Mouse (Mus musculus) forebrain, embryonic 11.5 days (tissue): ENCODE results near the gene Ift27. TPM values are rescaled to one million over a fixed set of nuclear protein-coding genes. Genes with fewer than 3 reads are reported as not detected.

ENCODE experiments used
- ATAC-seq: fragments of 200-750 bp; cut with Nextera tagmentation; replicated peaks from 2 replicates; pipeline ENCODE4 v1.8.0; 2017; ENCODE audit warnings: moderate TSS enrichment; ENCODE audit not compliant: low FRiP score
- DNase-seq: peaks from one replicate; pipeline ENCODE4 v3.0.0-alpha.2; 2017; ENCODE audit warnings: low spot score
- H3K27ac ChIP-seq: fragments of 300-500 bp; sonication (generic); 2 replicates; pipeline ENCODE4 v1.5.1; 2014; ENCODE audit warnings: low read depth, low read length
- H3K27me3 ChIP-seq: fragments of 300-500 bp; sonication (generic); 2 replicates; pipeline ENCODE4 v1.6.1; 2014; ENCODE audit warnings: mild to moderate bottlenecking, low read length, mixed read lengths; ENCODE audit not compliant: control insufficient read depth, insufficient read depth
- H3K36me3 ChIP-seq: fragments of 300-500 bp; sonication (generic); 2 replicates; pipeline ENCODE4 v1.6.1; 2014; ENCODE audit warnings: mild to moderate bottlenecking, low read length, moderate library complexity, mixed read lengths; ENCODE audit not compliant: control insufficient read depth, insufficient read depth
- H3K4me1 ChIP-seq: fragments of 300-500 bp; sonication (generic); replicated peaks from 2 replicates; pipeline ENCODE4 v1.6.1; 2014; ENCODE audit warnings: low read length, mixed read lengths; ENCODE audit not compliant: control insufficient read depth, insufficient read depth
- H3K4me2 ChIP-seq: fragments of 300-500 bp; sonication (generic); 2 replicates; pipeline ENCODE4 v1.6.1; 2014; ENCODE audit warnings: low read depth, mild to moderate bottlenecking, low read length, moderate library complexity, mixed read lengths; ENCODE audit not compliant: severe bottlenecking
- H3K4me3 ChIP-seq: fragments of 300-500 bp; sonication (generic); 2 replicates; pipeline ENCODE4 v1.5.1; 2014; ENCODE audit warnings: low read depth, low read length
- H3K9ac ChIP-seq: fragments of 300-500 bp; sonication (generic); 2 replicates; pipeline ENCODE4 v1.6.1; 2014; ENCODE audit warnings: low read length
- H3K9me3 ChIP-seq: fragments of 300-500 bp; sonication (generic); 2 replicates; pipeline ENCODE4 v1.6.1; 2016; ENCODE audit warnings: low read length, mixed read lengths; ENCODE audit not compliant: control insufficient read depth
- WGBS: fragments of 180-500 bp; shearing (Covaris S2); extraction: QIAGEN DNeasy Blood & Tissue Kit; methylation state at CpG from one replicate; pipeline ENCODE4 v1.1.7; 2014; 5-methylcytosine and 5-hydroxymethylcytosine counted together
- polyA plus RNA-seq: library from polyadenylated mRNA; unstranded; fragments of >200 nt; fragmentation: Nextera tagmentation; extraction: Ambion mirVana; gene quantifications from 2 replicates; pipeline ENCODE4 v1.2.1, GENCODE M21; 2014

Ift27 gene
- polyA plus RNA-seq, 1 experiment from 2014 or later: 145 TPM

DNA sequence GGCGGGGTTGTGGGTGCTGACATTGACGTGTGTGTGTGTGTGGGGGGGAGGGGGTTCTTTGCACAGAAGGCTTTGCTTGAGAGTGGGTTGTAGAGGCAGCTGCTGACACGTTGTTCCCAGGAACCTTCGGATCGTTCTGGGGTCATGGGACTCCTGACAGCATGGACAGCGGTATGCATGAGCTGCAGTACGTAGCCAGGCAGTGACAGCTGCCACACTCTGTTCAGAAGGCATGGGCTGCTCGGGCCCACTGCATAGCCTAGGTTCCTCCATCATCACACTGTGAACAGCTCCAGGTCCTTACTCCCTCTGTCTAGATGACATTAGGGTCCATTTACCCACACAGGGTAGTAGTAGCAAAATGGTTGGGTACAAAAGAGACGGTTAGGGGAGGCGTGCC lies 3.4 kb upstream of the Ift27 start:
- ATAC-seq (no peak), DNase-seq (no peak)
- Histone ChIP-seq H3K27me3 (no peaks in the 10 kb centered on the region), H3K4me2 (no peak overlapping the region), H3K27ac (no peak overlapping the region), H3K36me3 (no peaks in the 10 kb centered on the region), H3K9ac (no peak overlapping the region), H3K4me3 (no peak overlapping the region), H3K9me3 (no peaks in the 10 kb centered on the region), H3K4me1 (peaks cover 12% of the 10 kb centered on the region; the same call in 1 of the 2 replicates)
- 78% methylated on average over 10 of the region's 10 CpGs for WGBS

DNA sequence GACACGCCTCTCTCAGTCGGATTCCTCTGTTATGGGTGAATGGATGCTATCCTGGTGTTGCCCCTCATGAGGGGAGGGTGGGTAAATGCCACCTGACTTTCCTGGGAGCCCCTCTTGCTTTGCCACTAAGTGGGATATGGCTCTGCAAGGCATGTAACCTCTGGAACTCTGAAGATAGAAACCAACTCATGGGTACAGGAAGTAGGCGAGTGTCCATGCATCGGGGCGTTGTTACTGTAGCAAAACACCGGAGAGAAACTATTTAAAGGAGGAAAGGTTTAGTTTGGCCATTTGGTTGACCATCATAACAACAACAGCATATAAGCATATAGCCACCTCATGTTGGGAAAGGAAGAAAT lies 959 bp upstream of the Ift27 start:
- Histone ChIP-seq H3K4me3 (peak overlapping the region; percentile 57), H3K4me1 (peaks cover 12% of the 10 kb centered on the region; the same call in 1 of the 2 replicates), H3K36me3 (no peaks in the 10 kb centered on the region), H3K9ac (peak overlapping the region; percentile 57), H3K27ac (no peak overlapping the region), H3K27me3 (no peaks in the 10 kb centered on the region), H3K9me3 (no peaks in the 10 kb centered on the region), H3K4me2 (peak overlapping the region; percentile 52)
- 76% methylated on average over 6 of the region's 6 CpGs for WGBS
- ATAC-seq (no peak), DNase-seq (no peak)

DNA sequence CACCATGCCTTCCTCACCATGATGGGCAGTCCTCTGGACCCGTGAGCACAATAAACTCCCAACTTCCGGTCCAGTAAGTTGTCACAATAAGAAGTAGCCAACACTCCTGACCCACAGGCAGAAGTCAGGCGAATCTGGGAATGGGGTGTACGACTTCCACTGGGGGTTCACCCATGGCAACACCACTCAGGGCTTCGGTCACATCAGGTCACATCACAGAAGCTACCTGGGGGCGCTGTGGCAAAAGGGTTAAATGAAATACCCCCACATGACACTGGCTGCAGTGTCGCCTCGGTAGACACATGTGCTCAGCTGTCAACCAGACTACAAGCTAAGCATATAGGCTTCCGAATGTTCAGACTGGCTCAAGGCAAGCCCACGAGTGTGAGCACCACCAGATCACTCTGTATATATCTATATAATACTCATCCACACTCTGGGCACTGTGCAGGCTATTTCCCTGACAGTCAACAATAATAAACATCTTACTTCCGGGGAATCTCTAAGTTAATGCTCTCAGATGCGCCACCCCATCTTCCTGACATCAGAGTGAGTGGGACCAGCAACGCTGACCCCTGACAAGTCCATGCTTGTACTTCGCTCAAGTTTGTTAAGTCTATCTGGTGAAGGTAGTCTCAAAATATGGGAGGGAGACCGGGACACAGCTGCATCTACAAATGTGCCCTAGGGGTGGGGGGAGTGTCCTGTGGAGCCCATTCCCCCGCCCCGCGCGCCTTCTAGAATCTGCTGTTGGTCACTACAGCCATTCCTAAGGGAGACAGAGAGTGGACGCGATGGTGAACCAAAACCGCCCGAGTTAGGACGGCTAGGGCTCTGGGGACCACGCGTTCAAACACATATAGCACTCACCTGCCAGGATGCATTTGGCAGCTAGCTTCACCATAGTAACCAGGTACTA lies 749 bp downstream of the Ift27 start:
- Histone ChIP-seq H3K4me1 (peaks cover 10% of the 10 kb centered on the region; the same call in 1 of the 2 replicates), H3K9ac (peak overlapping the region; percentile 83), H3K4me2 (peak overlapping the region; percentile 90), H3K27me3 (no peaks in the 10 kb centered on the region), H3K27ac (peak overlapping the region; percentile 26; the same call in 1 of the 2 replicates), H3K4me3 (peak overlapping the region; percentile 57), H3K9me3 (no peaks in the 10 kb centered on the region), H3K36me3 (no peaks in the 10 kb centered on the region)
- peak; percentile 67 for DNase-seq
- 26% methylated on average over 26 of the region's 26 CpGs for WGBS
- 0 out of 2 replicates have a peak, but pooled peaks have one; percentile 0 for ATAC-seq

DNA sequence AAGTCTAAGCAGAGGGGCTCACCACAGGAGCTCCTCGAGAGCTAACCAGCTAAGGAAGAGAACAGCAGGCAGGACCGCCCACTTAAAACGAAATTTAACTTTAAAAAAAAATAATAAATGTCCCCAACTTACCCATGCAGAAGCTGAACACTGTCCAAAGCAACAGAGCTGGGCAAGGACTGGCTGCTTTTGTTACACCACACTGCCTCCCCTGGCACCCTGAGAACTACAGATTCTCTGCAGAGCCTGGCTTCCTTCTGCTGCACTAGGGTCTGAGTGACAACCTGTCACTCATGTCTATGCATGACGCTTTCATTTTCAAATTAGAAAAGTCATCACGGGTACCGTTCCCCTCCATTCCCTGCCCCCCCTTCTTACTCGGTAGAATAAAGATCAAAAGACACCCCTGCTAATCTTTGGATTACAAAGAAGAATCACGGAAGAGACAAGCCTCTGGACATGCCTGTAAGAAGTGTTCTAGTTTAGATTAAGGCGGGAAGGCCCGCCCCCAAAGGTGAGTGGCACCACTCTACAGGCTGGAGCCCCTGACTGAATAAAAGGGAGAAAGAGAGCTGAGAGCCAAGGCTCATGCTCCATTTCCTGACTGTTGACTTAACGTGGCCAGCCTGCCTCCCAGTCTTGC lies 1.5 kb downstream of the Ift27 start:
- WGBS: 73% methylated on average over 11 of the region's 11 CpGs
- Histone ChIP-seq H3K36me3 (no peaks in the 10 kb centered on the region), H3K9me3 (no peaks in the 10 kb centered on the region), H3K27ac (no peak overlapping the region), H3K4me3 (peak overlapping the region; percentile 57), H3K4me2 (peak overlapping the region; percentile 90), H3K9ac (peak overlapping the region; percentile 83), H3K4me1 (peaks cover 10% of the 10 kb centered on the region; the same call in 1 of the 2 replicates), H3K27me3 (no peaks in the 10 kb centered on the region)
- no peak for ATAC-seq
- DNase-seq: no peak

DNA sequence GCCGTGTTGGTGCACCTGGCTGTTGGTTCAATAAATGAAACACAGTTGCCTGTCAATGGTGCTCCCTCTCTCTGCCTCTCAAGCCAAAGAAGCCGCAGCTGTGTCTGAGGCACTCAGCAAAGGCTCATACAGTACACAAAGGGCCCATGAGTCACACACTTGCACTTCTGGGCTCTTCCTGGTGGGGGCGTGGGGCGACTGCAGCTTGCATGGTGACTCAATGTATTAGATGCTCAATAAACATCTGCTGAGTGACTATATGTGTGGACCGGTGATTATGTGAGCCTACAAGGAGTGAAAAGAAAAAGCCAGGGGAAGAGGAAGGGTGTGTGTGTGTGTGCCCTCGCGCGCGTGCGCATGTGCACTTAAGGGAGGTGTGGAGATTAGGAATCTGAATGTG lies 2.3 kb downstream of the Ift27 start:
- DNase-seq (no peak), ATAC-seq (no peak)
- no peak overlapping the region for H3K4me3 ChIP-seq
- H3K4me2 ChIP-seq: no peak overlapping the region
- H3K9ac ChIP-seq: no peak overlapping the region
- no peak overlapping the region for H3K27ac ChIP-seq
- 91% methylated on average over 10 of the region's 10 CpGs for WGBS
- no peaks in the 10 kb centered on the region for H3K36me3 ChIP-seq
- H3K4me1 ChIP-seq: peaks cover 10% of the 10 kb centered on the region; the same call in 1 of the 2 replicates
- no peaks in the 10 kb centered on the region for H3K9me3 ChIP-seq
- H3K27me3 ChIP-seq: no peaks in the 10 kb centered on the region

DNA sequence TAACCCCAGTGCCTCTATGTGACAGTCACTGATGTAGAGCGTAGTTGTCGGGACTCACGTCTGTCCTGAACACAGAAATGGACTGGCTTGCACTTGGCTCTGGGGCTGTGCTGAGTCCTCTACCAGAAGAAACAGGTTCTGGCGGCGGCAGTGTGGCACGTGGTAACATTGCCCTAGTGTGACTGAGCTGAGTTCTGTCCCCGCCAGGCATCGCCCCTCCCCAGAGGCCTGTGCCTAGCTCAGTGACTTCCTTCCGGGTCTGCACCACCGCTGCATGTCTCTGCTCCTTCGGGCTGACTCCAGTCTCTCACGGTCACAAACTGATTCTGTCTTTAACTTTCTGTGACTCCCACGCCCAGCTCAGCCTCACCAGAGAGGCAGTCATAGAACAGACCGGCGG lies 3.2 kb downstream of the Ift27 start:
- no peak for DNase-seq
- Histone ChIP-seq H3K9ac (no peak overlapping the region), H3K27me3 (no peaks in the 10 kb centered on the region), H3K9me3 (no peaks in the 10 kb centered on the region), H3K4me1 (peaks cover 10% of the 10 kb centered on the region; the same call in 1 of the 2 replicates), H3K4me3 (no peak overlapping the region), H3K4me2 (no peak overlapping the region), H3K36me3 (no peaks in the 10 kb centered on the region), H3K27ac (no peak overlapping the region)
- 88% methylated on average over 15 of the region's 15 CpGs for WGBS
- no peak for ATAC-seq

DNA sequence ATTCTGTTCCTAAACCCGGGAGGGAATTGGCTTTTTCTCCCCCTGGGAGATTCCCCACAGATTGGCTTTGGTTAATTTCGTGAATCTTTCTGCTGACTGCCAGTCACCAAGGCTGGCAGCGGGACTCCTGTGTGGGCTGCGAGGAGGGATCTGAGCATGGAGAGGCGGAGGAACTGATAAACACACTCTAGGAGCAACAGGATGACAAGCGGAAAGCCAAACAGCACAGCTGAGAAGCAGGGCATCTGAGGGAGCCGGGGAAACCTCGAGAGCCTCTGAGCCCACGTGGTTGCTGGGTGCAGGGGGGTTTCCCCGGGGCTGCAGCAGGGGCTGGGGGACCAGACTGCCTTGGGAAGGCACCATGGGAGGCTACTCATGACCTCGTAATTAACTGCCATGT lies 4.3 kb downstream of the Ift27 start:
- Histone ChIP-seq H3K36me3 (no peaks in the 10 kb centered on the region), H3K9ac (no peak overlapping the region), H3K4me3 (no peak overlapping the region), H3K9me3 (no peaks in the 10 kb centered on the region), H3K27ac (no peak overlapping the region), H3K27me3 (no peaks in the 10 kb centered on the region), H3K4me2 (no peak overlapping the region), H3K4me1 (peaks cover 7% of the 10 kb centered on the region; the same call in 1 of the 2 replicates)
- ATAC-seq (no peak), DNase-seq (no peak)
- 83% methylated on average over 11 of the region's 11 CpGs for WGBS

DNA sequence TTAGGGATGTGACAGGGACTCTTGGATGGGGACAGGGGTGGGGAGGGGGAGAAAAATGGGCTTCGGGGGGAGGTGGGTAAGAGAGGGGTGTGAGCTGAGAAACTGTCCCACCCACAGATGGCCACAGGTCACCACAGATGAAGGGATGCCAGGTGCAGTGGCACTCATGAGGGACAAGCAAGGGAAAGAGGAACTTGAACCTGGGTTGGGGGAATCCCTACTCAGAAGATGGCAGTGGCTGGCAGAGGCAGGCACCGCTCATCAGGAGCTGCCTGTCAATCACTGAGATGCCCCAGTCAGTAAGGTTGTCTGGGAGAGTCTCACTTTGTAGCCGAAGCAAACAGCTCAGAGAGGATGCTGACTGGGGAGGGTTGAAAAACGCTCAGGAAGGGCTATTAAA lies 8.6 kb downstream of the Ift27 start:
- ATAC-seq: no peak
- H3K9me3 ChIP-seq: no peaks in the 10 kb centered on the region
- no peak overlapping the region for H3K4me3 ChIP-seq
- H3K4me1 ChIP-seq: no peaks in the 10 kb centered on the region
- no peak overlapping the region for H3K27ac ChIP-seq
- no peak overlapping the region for H3K9ac ChIP-seq
- no peaks in the 10 kb centered on the region for H3K36me3 ChIP-seq
- H3K27me3 ChIP-seq: no peaks in the 10 kb centered on the region
- 90% methylated on average over 4 of the region's 4 CpGs for WGBS
- no peak overlapping the region for H3K4me2 ChIP-seq
- DNase-seq: no peak
